21 mouse cellular contexts compared by ENCODE assay signal in the genomic region with DNA sequence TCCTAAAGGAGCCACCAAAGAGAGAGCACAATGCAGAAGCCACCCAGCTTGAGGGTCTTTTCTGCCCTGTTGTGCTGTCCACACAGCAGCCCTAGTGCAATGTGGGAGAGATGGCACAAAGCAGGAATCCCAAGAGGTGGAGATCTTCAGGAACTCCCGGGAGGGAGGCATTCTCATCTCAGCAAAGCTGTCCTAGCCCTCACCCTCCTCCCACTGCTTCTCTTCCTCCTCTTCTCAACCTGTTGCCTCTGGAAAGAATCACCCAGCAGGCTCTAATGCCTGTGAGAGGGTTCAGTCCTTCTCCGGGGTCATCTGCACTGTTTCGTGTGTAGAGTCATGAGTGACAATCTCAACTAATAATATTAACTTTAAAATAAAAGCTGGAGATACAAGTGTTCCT.
DNase-seq lines count a peak whose midpoint lies in the region; ATAC-seq lines count a peak whose summit lies in the region.
"Had no signal": no experiment of that assay in that cellular context is flagged by ENCODE, and none has a peak within 500 bp of the region (broad histone marks: within the 10 kb centered on the region; RNA-seq: fewer than 3 reads in every experiment).

No protein-coding gene starts in this region.

- no peaks in the 10 kb centered on the region for H3K36me3 ChIP-seq in midbrain, embryonic 13.5 days
- H3K36me3 ChIP-seq: embryonic facial prominence, embryonic 10.5 days; heart, embryonic 15.5 days; hindbrain, embryonic 13.5 days had no signal

- H3K4me3 ChIP-seq in midbrain, embryonic 13.5 days (replicated peaks), result no peak overlapping the region
- H3K4me3 ChIP-seq: embryonic facial prominence, embryonic 10.5 days; forebrain, embryonic 13.5 days; heart, embryonic 15.5 days; hindbrain, embryonic 13.5 days had no signal

- H3K27ac ChIP-seq in midbrain, embryonic 13.5 days, result no peak overlapping the region
- H3K27ac ChIP-seq: embryonic facial prominence, embryonic 10.5 days; forebrain, embryonic 13.5 days; heart, embryonic 15.5 days; hindbrain, embryonic 13.5 days; hindbrain, postnatal 0 days had no signal

- H3K27me3 ChIP-seq in midbrain, embryonic 13.5 days, result no peaks in the 10 kb centered on the region
- H3K27me3 ChIP-seq: forebrain, embryonic 13.5 days; heart, embryonic 15.5 days; hindbrain, embryonic 13.5 days had no signal

- H3K4me1 ChIP-seq in midbrain, embryonic 13.5 days (replicated peaks), result no peaks in the 10 kb centered on the region
- H3K4me1 ChIP-seq: hindbrain, embryonic 13.5 days had no signal

- H3K4me2 ChIP-seq in midbrain, embryonic 13.5 days (replicated peaks), result no peak overlapping the region
- H3K4me2 ChIP-seq: forebrain, embryonic 13.5 days; heart, embryonic 15.5 days; hindbrain, embryonic 13.5 days had no signal

- no peak overlapping the region for H3K9ac ChIP-seq in midbrain, embryonic 13.5 days (replicated peaks)
- H3K9ac ChIP-seq: forebrain, embryonic 13.5 days; forebrain, postnatal 0 days; heart, embryonic 15.5 days; hindbrain, embryonic 13.5 days had no signal

- 78% methylated on average over 3 of the region's 3 CpGs for WGBS in midbrain, embryonic 13.5 days

- H3K9me3 ChIP-seq in midbrain, embryonic 13.5 days, result no peaks in the 10 kb centered on the region
- H3K9me3 ChIP-seq: embryonic facial prominence, embryonic 10.5 days; forebrain, embryonic 13.5 days; heart, embryonic 15.5 days; hindbrain, embryonic 13.5 days had no signal

- ATAC-seq in midbrain, embryonic 13.5 days, result no peak
- ATAC-seq: forebrain, embryonic 13.5 days; forebrain, postnatal 0 days; hindbrain, postnatal 0 days had no signal

- intact Hi-C loops in left cerebral cortex, postnatal 10 days (cut with DNase I), result no loop called here
- intact Hi-C loops in left cerebral cortex, postnatal 36 days (cut with DNase I), result loop anchor here (5.0 kb wide), 1 partner anchor 224 kb away; no protein-coding TSS in a partner anchor

- peak; percentile 56 to 64 for DNase-seq in frontal cortex, adult 2 months (ENCODE audit: extremely low spot score in 1 of 2, low spot score in 1 of 2)
- DNase-seq in frontal cortex, postnatal 14 days (ENCODE audit: low spot score in 2 of 2), result no peak
- DNase-seq in left cerebral cortex, adult 18-20 months (ENCODE audit: low spot score in 2 of 2), result peak; percentile 26 to 48
- DNase-seq in left cerebral cortex, postnatal 10 days (ENCODE audit: extremely low spot score in 1 of 2, low spot score in 2 of 2), result no peak
- peak; percentile 38 to 56 for DNase-seq in right cerebral cortex, adult 2 months (ENCODE audit: low spot score in 2 of 2)
- no peak for DNase-seq in right cerebral cortex, postnatal 14 days
- peak; percentile 47 to 54 for DNase-seq in left cerebral cortex, postnatal 36 days (ENCODE audit: low spot score in 2 of 2)
- DNase-seq: adrenal gland, postnatal 10 days; cerebellum, adult 18-20 months; cerebellum, adult 9-11 months; cerebellum, postnatal 36 days; forebrain, postnatal 0 days; gastrocnemius, postnatal 36 days; heart, adult 11 months; heart, postnatal 14 days had no signal

Comparison
In these comparisons a context has a peak if more than half of its experiments do, and no peak if none do; other contexts are left out.
1. DNase-seq: peak in frontal cortex, adult 2 months (2 of 2), left cerebral cortex, adult 18-20 months (2 of 2), right cerebral cortex, adult 2 months (2 of 2) and left cerebral cortex, postnatal 36 days (2 of 2); none in frontal cortex, postnatal 14 days (0 of 2), left cerebral cortex, postnatal 10 days (0 of 2) and right cerebral cortex, postnatal 14 days (single experiment).